Mouse (Mus musculus) neural tube, embryonic 15.5 days (tissue): ENCODE measurements around the gene Gng3. TPM values are rescaled to one million over a fixed set of nuclear protein-coding genes. Genes with fewer than 3 reads are reported as not detected.

ENCODE experiments used
- ATAC-seq: fragments of 200-750 bp; cut with Nextera tagmentation; 2 replicates; pipeline ENCODE4 v1.8.0; 2017; ENCODE audit warnings: mild to moderate bottlenecking, moderate TSS enrichment, moderate library complexity; ENCODE audit not compliant: low FRiP score
- H3K27ac ChIP-seq: fragments of 300-500 bp; sonication (generic); replicated peaks from 2 replicates; pipeline ENCODE4 v1.5.1; 2015; ENCODE audit warnings: mild to moderate bottlenecking, inconsistent platforms
- H3K27me3 ChIP-seq: fragments of 300-500 bp; sonication (generic); replicated peaks from 2 replicates; pipeline ENCODE4 v1.6.1; 2015; ENCODE audit warnings: inconsistent platforms
- H3K36me3 ChIP-seq: fragments of 300-500 bp; sonication (generic); 2 replicates; pipeline ENCODE4 v1.6.1; 2015; ENCODE audit warnings: inconsistent platforms
- H3K4me1 ChIP-seq: fragments of 300-500 bp; sonication (generic); 2 replicates; pipeline ENCODE4 v1.6.1; 2015; ENCODE audit warnings: inconsistent platforms
- H3K4me2 ChIP-seq: fragments of 300-500 bp; sonication (generic); 2 replicates; pipeline ENCODE4 v1.6.1; 2015; ENCODE audit warnings: inconsistent platforms, mild to moderate bottlenecking, moderate library complexity
- H3K4me3 ChIP-seq: fragments of 300-500 bp; sonication (generic); replicated peaks from 2 replicates; pipeline ENCODE4 v1.5.1; 2015; ENCODE audit warnings: mild to moderate bottlenecking, inconsistent platforms
- H3K9ac ChIP-seq: fragments of 300-500 bp; sonication (generic); replicated peaks from 2 replicates; pipeline ENCODE4 v1.6.1; 2015; ENCODE audit warnings: mild to moderate bottlenecking, inconsistent platforms
- H3K9me3 ChIP-seq: fragments of 300-500 bp; sonication (generic); replicated peaks from 2 replicates; pipeline ENCODE4 v1.6.1; 2016; ENCODE audit warnings: inconsistent platforms
- WGBS: fragments of 180-500 bp; shearing (Covaris S2); methylation state at CpG from one replicate; pipeline ENCODE4 v1.1.7; 2015; ENCODE audit warnings: mixed read lengths; 5-methylcytosine and 5-hydroxymethylcytosine counted together
- polyA plus RNA-seq: library from polyadenylated mRNA; unstranded; fragments of >200 nt; fragmentation: Nextera tagmentation; extraction: Ambion mirVana; gene quantifications from 2 replicates; pipeline ENCODE4 v1.2.1, GENCODE M21; 2015

The Gng3 gene
- 414 and 512 TPM in 2 replicates for polyA plus RNA-seq

DNA sequence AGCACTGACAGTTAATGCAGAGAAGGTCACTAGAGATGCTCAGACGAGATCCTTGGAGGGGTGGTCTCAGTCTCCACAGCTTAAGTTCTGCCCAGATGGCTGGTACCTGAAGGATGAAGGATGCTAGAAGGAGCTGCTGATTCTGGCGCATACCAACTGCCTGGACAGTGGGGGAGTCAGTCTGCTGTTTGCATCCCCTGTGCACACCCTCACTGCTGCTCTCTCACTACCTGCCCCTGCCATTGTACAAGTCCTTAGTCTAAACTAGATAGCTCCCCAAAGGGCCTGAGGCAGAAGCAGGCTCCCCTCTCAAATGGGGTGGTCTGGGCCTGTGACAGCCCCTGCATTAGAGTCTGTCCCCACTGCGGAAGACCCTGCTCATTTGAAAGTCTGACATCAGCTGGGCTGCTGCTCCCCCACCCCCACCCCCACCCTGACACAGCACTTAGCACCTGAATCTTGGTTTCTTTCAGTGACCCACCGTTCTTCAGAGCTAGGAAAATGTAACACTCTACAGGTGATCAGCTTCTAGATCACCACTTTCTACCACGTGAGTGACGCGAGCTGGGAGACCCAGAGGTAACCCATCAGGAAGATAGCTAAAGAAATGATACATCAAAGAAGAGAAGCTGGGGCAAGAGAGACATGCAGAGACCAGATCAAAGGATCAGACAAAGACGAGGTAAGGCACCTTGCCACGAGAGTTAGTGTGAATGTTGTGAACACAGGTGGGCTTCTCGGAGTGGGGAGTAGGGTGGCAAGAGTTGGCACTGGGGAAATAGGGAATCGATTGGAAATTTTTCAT lies at the start of gene Gng3:
Gene Gng3, minus strand, starts transcription at position 92 of the 805 bp plus-strand sequence.
- Histone ChIP-seq H3K4me1 (peaks cover 46% of the 10 kb centered on the region), H3K4me2 (peak within 1 kb of the TSS; percentile 83), H3K27ac (peak within 1 kb of the TSS; percentile 98), H3K4me3 (peak within 1 kb of the TSS; percentile 54), H3K27me3 (no peaks in the 10 kb centered on the region), H3K36me3 (peaks cover 28% of the 10 kb centered on the region), H3K9ac (peak within 1 kb of the TSS; percentile 75), H3K9me3 (no peaks in the 10 kb centered on the region)
- peak; percentile 87 for ATAC-seq
- 33% methylated on average over 11 of the region's 11 CpGs for WGBS

DNA sequence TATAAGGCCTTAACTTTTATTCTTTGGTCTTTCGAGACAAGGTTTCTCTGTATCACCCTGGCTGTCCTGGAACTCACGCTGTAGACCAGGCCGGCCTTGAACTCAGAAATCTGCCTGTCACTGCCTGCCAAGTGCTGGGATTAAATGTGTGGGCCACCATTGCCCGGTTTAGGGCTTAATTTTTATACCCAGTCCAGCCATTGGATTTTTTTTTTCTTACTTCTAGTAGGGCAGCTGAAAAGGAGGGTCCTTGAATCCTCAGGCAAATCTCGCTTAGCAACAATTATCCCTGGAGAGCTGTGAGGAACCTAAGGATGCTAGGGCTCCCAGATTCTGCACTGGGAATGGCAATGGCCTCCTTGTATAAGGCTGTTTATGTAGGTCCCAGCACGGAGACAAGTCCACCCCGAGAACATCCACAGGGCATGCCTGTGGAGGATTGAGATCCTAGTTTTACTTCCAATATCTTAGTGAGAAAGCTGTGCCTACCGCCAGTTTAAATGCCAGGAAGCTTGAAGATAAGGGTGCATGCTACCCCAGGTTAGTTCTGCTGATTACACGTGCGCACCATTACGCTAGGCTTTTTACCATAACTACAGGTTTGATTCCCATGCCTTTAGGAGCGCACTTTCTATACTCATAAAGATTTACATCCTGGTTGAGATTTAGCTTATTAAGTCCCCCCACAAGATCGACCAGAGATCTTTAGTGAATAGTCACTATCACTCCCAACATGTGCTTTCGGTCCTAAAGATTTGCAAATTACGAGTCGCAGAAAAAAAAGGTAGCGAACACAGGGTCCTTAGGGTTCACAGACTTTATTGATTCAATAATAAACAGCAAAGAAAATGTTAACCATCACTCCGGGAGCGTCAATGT lies 48.8 kb upstream of the Gng3 start:
- Histone ChIP-seq H3K9ac (peak overlapping the region; percentile 66), H3K4me2 (peak overlapping the region; percentile 78), H3K27me3 (no peaks in the 10 kb centered on the region), H3K9me3 (no peaks in the 10 kb centered on the region), H3K4me3 (peak overlapping the region; percentile 67), H3K36me3 (peaks cover 9% of the 10 kb centered on the region), H3K4me1 (peaks cover 18% of the 10 kb centered on the region), H3K27ac (peak overlapping the region; percentile 85)
- ATAC-seq = no peak
- 14% methylated on average over 19 of the region's 19 CpGs for WGBS

DNA sequence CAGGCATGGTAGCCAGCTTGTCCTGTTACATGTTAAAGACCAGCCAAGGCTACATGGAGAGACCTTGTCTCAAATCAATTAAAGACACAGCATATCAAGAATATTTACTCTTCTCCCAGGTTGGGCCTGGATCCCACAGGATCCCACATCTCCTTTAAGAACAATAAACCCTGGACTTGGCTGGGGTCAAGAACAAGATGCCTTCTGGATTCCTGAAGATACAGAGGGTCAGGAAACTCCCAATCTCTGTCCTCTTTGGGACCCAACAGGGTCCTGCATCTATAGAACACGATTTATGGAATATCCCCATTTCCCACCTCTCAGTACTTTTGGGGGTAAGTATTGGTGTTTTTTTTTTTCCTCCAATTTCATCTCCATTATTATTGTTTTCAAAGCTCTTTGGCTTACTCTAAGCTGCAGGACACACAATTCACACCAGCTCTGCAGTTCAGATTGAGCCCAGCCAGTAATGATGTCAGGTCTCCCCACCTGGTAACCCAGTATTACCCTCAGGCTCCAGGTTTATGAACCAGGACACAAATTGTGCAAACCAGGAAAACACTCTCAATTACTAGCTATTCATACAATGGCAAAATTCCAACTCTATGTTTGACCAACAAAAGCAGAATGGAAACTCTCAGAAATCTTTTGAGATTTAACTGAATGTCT lies 48.1 kb upstream of the Gng3 start:
- H3K9ac ChIP-seq = no peak overlapping the region
- H3K4me2 ChIP-seq = no peak overlapping the region; the same call in 1 of the 2 replicates
- peaks cover 18% of the 10 kb centered on the region for H3K4me1 ChIP-seq
- peaks cover 9% of the 10 kb centered on the region for H3K36me3 ChIP-seq
- no peaks in the 10 kb centered on the region for H3K27me3 ChIP-seq
- H3K27ac ChIP-seq = no peak overlapping the region
- 58% methylated on average over 1 of the region's 1 CpGs for WGBS
- H3K9me3 ChIP-seq = no peaks in the 10 kb centered on the region
- no peak overlapping the region for H3K4me3 ChIP-seq
- no peak for ATAC-seq

DNA sequence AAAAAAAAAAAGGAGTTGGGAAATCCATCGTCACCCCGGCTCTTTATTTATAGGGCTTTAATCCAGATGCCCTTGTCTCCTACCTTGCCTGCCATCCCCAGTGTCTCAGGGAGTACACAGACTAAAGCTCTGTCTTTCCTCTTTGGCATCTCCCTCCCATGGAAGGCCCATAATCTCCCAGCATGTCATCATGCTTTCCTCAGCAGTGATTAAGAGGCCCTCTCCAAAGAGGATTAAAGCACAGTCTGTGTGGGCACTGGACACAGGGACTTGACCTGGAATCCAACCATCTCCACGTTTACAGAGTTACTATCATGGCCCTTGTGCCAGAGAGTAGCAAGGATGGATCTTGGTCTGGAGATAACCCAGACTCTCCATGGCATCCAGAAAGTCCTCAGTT lies 44.6 kb upstream of the Gng3 start, which contains the start of the genes Lbhd1 and Gm49403:
Gene Lbhd1, plus strand, starts transcription at position 117 of the 400 bp plus-strand sequence.
Gene Gm49403, plus strand, starts transcription at position 315 of the 400 bp plus-strand sequence.
- H3K9ac ChIP-seq = no peak within 1 kb of the TSS
- H3K4me3 ChIP-seq = no peak within 1 kb of the TSS
- H3K27ac ChIP-seq = no peak within 1 kb of the TSS
- ATAC-seq = no peak
- no peaks in the 10 kb centered on the region for H3K9me3 ChIP-seq
- peaks cover 24% of the 10 kb centered on the region for H3K4me1 ChIP-seq
- 78% methylated on average over 3 of the region's 3 CpGs for WGBS
- H3K27me3 ChIP-seq = no peaks in the 10 kb centered on the region
- H3K36me3 ChIP-seq = no peaks in the 10 kb centered on the region
- H3K4me2 ChIP-seq = no peak within 1 kb of the TSS

DNA sequence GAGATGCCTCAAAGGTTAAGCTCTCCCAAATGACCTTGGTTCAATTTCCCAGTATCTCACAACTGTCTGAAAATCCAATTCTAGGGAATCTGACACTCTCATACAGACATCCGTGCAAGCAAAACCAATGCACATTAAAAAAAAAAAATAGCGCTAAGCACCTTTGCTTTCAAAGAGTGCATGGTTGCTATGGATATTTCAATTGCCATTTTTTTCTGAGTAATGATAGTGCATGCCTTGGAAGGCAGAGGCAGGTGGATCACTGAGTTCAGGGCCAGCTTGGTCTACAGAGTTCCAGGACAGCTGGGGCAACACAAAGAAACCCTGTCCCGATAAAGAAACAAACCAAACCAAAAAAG lies 42.0 kb upstream of the Gng3 start:
- Histone ChIP-seq H3K9me3 (no peaks in the 10 kb centered on the region), H3K36me3 (peaks cover 18% of the 10 kb centered on the region), H3K27ac (peak overlapping the region; percentile 88; the same call in 1 of the 2 replicates), H3K27me3 (no peaks in the 10 kb centered on the region), H3K4me1 (peaks cover 14% of the 10 kb centered on the region), H3K4me2 (peak overlapping the region; percentile 93), H3K9ac (peak overlapping the region; percentile 83), H3K4me3 (peak overlapping the region; percentile 68)
- ATAC-seq = 0 out of 2 replicates have a peak, but pooled peaks have one; percentile 4
- WGBS = 10% methylated on average over 3 of the region's 3 CpGs

DNA sequence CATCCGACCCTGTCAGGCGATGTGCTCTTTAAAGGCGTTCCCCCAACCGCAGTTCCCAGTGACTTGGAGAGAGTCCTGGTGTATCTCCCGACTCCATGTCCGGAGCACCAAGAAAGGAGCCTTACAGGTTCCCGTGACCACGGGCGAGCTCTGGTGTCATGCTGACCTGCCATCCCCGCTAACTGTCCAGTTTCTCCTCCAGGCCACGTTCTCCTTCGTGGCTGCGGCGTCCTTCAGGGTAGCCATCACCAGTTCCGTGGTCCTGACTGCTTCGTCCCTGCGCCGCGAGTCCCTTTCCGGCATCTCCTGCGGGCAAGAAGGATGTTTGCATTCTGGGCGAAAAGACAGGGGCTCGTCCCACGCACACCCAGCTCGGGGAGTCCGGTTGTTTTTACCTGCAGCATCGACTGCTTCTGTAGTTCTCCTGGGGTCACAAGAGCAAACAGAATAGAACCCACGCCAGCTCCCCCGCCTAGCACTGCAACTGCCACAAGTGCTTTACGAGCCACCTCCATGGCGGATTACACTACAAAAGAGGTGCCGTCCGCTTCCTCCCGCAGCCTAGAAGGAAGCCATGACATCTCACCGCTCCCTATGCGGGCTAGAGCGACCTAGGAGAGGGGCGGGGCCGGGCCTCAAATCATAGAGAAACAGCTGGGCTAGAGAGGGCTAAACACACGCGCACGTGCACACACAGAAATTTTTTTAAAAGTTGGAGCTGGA lies 41.5 kb upstream of the Gng3 start, which contains the start of gene Uqcc3:
Gene Uqcc3, minus strand, starts transcription at position 613 of the 723 bp plus-strand sequence.
- H3K36me3 ChIP-seq = peaks cover 23% of the 10 kb centered on the region
- peak within 1 kb of the TSS; percentile 88 for H3K27ac ChIP-seq
- no peaks in the 10 kb centered on the region for H3K9me3 ChIP-seq
- under 1% methylated on average over 42 of the region's 42 CpGs for WGBS
- H3K9ac ChIP-seq = peak within 1 kb of the TSS; percentile 83
- H3K4me2 ChIP-seq = peak within 1 kb of the TSS; percentile 93
- H3K27me3 ChIP-seq = no peaks in the 10 kb centered on the region
- peaks cover 14% of the 10 kb centered on the region for H3K4me1 ChIP-seq
- peak within 1 kb of the TSS; percentile 68 for H3K4me3 ChIP-seq
- peak; percentile 98 for ATAC-seq

DNA sequence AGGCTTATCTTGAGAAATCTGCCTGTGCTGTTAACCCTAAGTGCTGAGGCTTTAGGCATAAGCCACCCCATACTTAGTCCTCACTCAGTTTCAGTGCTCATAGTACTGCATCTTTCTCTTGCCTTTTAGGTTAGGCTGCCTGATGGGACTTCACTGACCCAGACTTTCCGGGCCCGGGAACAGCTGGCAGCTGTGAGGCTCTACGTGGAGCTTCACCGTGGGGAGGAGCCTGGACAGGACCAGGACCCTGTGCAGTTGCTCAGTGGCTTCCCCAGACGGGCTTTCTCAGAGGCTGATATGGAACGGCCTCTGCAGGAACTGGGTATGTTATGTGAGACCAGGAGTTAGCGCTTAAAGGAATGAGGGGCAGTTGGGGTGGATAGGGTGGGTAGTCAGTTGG lies 36.0 kb upstream of the Gng3 start:
- Histone ChIP-seq H3K4me1 (peaks cover 28% of the 10 kb centered on the region), H3K27me3 (no peaks in the 10 kb centered on the region), H3K9ac (no peak overlapping the region), H3K4me3 (no peak overlapping the region), H3K9me3 (no peaks in the 10 kb centered on the region), H3K4me2 (no peak overlapping the region), H3K27ac (no peak overlapping the region), H3K36me3 (peaks cover 46% of the 10 kb centered on the region)
- WGBS = 93% methylated on average over 7 of the region's 7 CpGs
- ATAC-seq = no peak

DNA sequence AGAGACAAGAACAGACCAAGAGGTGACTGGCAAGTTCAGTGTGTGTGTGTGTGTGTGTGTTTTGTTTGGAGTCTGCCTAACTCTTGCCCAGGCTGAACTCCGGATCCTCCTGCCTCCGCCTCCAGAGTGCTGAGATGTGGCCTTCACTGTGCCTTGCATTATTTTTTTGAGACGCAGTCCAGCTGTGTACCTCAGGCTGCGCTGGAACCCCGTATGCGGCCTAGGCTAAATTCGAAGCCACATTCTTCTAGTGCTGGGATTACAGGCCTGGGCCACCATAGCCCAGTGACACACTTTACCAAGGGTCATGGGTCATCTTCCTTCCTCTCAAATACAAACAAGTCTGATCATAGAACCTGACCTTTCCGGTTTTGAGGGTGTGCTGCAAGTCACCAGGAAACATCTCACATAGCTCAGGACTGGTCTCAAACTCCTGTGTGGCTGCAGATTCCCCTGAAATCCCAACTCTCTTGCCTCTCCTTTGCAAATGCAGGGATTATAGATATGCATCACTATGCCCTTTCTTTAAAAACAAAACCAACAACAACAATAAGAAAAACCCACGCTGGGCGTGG lies 33.4 kb upstream of the Gng3 start:
- ATAC-seq = no peak
- peaks cover 20% of the 10 kb centered on the region for H3K4me1 ChIP-seq
- H3K9me3 ChIP-seq = no peaks in the 10 kb centered on the region
- H3K27me3 ChIP-seq = no peaks in the 10 kb centered on the region
- peak overlapping the region; percentile 98 for H3K9ac ChIP-seq
- H3K36me3 ChIP-seq = peaks cover 41% of the 10 kb centered on the region
- peak overlapping the region; percentile 96 for H3K4me2 ChIP-seq
- H3K27ac ChIP-seq = no peak overlapping the region
- 81% methylated on average over 10 of the region's 10 CpGs for WGBS
- peak overlapping the region; percentile 86 for H3K4me3 ChIP-seq

DNA sequence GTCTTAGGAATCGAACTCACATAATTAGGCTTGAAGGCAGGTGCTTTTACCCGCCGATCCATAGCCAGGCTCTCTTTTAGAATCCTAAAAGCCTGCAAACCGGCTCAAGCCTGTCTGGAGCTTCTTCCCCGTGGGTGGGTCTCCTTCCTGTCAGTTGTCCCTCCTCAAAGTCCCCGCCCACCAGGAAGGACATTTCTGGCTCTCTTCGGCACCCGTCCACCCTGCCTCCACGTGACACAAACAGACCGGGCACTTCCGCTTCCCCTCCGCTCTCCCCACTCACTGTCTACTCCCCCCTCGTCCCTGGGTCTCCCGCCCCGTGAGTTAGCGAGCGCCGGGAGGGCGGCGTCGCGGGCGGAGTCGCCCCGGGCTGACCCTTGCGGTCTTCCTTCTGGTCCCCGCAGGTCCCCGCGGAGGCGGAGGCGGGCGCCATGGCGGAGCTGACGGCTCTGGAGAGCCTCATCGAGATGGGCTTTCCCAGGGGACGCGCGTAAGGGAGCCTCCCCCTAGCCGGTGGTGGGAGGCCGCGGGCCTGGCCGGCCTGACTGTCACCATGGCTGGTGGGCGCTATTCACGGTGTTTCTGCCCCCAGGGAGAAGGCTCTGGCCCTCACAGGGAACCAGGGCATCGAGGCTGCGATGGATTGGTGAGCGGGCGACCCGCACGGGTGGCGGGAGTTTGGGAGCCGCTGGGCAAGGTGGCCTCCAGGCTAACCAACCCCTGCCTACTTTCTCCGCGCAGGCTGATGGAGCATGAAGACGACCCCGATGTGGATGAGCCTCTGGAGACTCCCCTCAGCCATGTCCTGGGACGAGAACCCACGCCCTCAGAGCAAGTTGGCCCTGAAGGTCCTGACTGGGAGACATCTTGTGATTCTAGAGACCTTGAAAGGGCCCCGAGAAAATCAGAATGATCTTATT lies 32.5 kb upstream of the Gng3 start, which contains the start of gene Ubxn1:
Gene Ubxn1, plus strand, starts transcription at position 230 of the 920 bp plus-strand sequence.
- peak; percentile 97 for ATAC-seq
- H3K27ac ChIP-seq = peak within 1 kb of the TSS; percentile 84
- H3K4me3 ChIP-seq = peak within 1 kb of the TSS; percentile 86
- peaks cover 33% of the 10 kb centered on the region for H3K36me3 ChIP-seq
- peak within 1 kb of the TSS; percentile 98 for H3K9ac ChIP-seq
- under 1% methylated on average over 59 of the region's 59 CpGs for WGBS
- H3K4me1 ChIP-seq = peaks cover 20% of the 10 kb centered on the region
- H3K4me2 ChIP-seq = peak within 1 kb of the TSS; percentile 96
- H3K9me3 ChIP-seq = no peaks in the 10 kb centered on the region
- H3K27me3 ChIP-seq = no peaks in the 10 kb centered on the region
